Mouse (Mus musculus) neural tube, embryonic 15.5 days (tissue): Measurements from ENCODE around the gene Pde2a. TPM values are rescaled to one million over a fixed set of nuclear protein-coding genes. Genes with fewer than 3 reads are reported as not detected.

Experiments used
- ATAC-seq: fragments of 200-750 bp; cut with Nextera tagmentation; 2 replicates; pipeline ENCODE4 v1.8.0; 2017; ENCODE audit warnings: mild to moderate bottlenecking, moderate TSS enrichment, moderate library complexity; ENCODE audit not compliant: low FRiP score
- H3K27ac ChIP-seq: fragments of 300-500 bp; sonication (generic); replicated peaks from 2 replicates; pipeline ENCODE4 v1.5.1; 2015; ENCODE audit warnings: mild to moderate bottlenecking, inconsistent platforms
- H3K27me3 ChIP-seq: fragments of 300-500 bp; sonication (generic); replicated peaks from 2 replicates; pipeline ENCODE4 v1.6.1; 2015; ENCODE audit warnings: inconsistent platforms
- H3K36me3 ChIP-seq: fragments of 300-500 bp; sonication (generic); 2 replicates; pipeline ENCODE4 v1.6.1; 2015; ENCODE audit warnings: inconsistent platforms
- H3K4me1 ChIP-seq: fragments of 300-500 bp; sonication (generic); 2 replicates; pipeline ENCODE4 v1.6.1; 2015; ENCODE audit warnings: inconsistent platforms
- H3K4me2 ChIP-seq: fragments of 300-500 bp; sonication (generic); 2 replicates; pipeline ENCODE4 v1.6.1; 2015; ENCODE audit warnings: inconsistent platforms, mild to moderate bottlenecking, moderate library complexity
- H3K4me3 ChIP-seq: fragments of 300-500 bp; sonication (generic); replicated peaks from 2 replicates; pipeline ENCODE4 v1.5.1; 2015; ENCODE audit warnings: mild to moderate bottlenecking, inconsistent platforms
- H3K9ac ChIP-seq: fragments of 300-500 bp; sonication (generic); replicated peaks from 2 replicates; pipeline ENCODE4 v1.6.1; 2015; ENCODE audit warnings: mild to moderate bottlenecking, inconsistent platforms
- H3K9me3 ChIP-seq: fragments of 300-500 bp; sonication (generic); replicated peaks from 2 replicates; pipeline ENCODE4 v1.6.1; 2016; ENCODE audit warnings: inconsistent platforms
- WGBS: fragments of 180-500 bp; shearing (Covaris S2); methylation state at CpG from one replicate; pipeline ENCODE4 v1.1.7; 2015; ENCODE audit warnings: mixed read lengths; 5-methylcytosine and 5-hydroxymethylcytosine counted together
- polyA plus RNA-seq: library from polyadenylated mRNA; unstranded; fragments of >200 nt; fragmentation: Nextera tagmentation; extraction: Ambion mirVana; gene quantifications from 2 replicates; pipeline ENCODE4 v1.2.1, GENCODE M21; 2015

Gene Pde2a
- polyA plus RNA-seq, 1 experiment from 2014 or later: 27.9 TPM

DNA sequence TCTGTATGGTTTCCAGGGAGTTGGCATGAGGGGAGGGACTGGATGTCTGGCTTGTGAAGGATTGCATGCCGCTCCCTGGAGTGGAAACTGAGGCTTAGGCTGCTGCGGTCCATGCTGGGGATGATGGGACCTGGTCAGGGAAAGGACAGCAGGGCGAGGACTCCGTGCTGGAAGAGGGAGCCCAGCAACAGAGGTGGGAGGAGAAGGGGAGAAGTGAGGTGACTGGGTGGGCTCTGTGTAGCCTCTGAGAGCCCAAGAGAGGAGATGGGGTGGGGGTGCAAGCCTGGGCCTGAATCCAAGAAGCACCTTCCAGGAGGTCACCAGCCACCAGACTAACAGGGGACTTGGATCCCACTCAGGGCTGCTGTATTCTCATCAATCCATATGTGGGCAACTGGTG is 34.8 kb downstream of the Pde2a start:
- H3K36me3 ChIP-seq: no peaks in the 10 kb centered on the region
- peaks cover 25% of the 10 kb centered on the region for H3K27me3 ChIP-seq
- 82% methylated on average over 4 of the region's 4 CpGs for WGBS
- no peak overlapping the region for H3K4me3 ChIP-seq
- no peak overlapping the region for H3K9ac ChIP-seq
- peaks cover 46% of the 10 kb centered on the region for H3K4me1 ChIP-seq
- no peaks in the 10 kb centered on the region for H3K9me3 ChIP-seq
- ATAC-seq: no peak
- no peak overlapping the region for H3K27ac ChIP-seq
- no peak overlapping the region for H3K4me2 ChIP-seq

DNA sequence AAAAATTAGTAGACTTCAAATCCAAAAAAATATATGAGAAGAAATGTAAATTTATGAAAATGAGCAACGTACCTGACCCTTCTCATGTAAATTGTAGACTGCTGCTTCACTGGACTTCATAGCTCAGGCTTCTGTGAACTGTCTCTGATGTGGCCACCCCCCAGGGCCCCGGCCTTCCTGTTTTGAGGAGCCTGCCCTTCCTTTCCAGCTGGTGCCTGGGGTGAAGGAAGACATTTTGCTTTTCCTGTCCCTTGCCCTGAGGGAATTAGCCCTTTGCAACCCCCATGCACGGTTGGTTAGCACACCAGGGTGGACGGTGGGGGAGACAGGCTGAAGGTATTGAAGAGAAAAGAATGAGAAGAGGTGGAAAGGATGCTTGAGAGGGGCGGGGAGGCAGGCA is 35.3 kb downstream of the Pde2a start:
- no peaks in the 10 kb centered on the region for H3K9me3 ChIP-seq
- H3K27me3 ChIP-seq: peaks cover 20% of the 10 kb centered on the region
- no peak overlapping the region for H3K4me3 ChIP-seq
- 40% methylated on average over 5 of the region's 5 CpGs for WGBS
- H3K9ac ChIP-seq: no peak overlapping the region
- no peak for ATAC-seq
- H3K36me3 ChIP-seq: no peaks in the 10 kb centered on the region
- no peak overlapping the region for H3K27ac ChIP-seq
- no peak overlapping the region for H3K4me2 ChIP-seq
- peaks cover 41% of the 10 kb centered on the region for H3K4me1 ChIP-seq

DNA sequence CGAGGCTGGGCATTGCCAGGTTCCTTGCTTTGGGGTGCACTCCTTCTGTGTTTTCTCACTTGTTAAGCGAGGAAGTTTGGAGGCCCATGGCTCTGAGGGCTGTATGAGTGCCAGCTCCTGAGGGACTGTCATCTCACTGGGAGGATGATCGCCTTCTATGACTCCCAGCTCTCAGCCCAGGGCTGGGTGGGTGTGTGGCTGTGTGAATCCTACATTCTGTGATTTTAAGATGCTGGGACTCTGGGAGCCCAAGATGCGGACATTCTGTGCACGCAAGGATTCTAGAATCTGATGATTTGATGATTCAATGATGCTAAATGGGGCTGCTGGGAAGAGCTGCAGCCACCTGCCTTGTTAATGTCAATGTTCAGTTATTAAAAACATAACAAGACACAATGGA is 35.8 kb downstream of the Pde2a start:
- H3K9me3 ChIP-seq: no peaks in the 10 kb centered on the region
- no peak overlapping the region for H3K4me3 ChIP-seq
- WGBS: 68% methylated on average over 5 of the region's 5 CpGs
- peaks cover 15% of the 10 kb centered on the region for H3K27me3 ChIP-seq
- H3K4me2 ChIP-seq: no peak overlapping the region
- H3K36me3 ChIP-seq: no peaks in the 10 kb centered on the region
- H3K9ac ChIP-seq: no peak overlapping the region
- H3K27ac ChIP-seq: no peak overlapping the region
- no peak for ATAC-seq
- peaks cover 41% of the 10 kb centered on the region for H3K4me1 ChIP-seq

DNA sequence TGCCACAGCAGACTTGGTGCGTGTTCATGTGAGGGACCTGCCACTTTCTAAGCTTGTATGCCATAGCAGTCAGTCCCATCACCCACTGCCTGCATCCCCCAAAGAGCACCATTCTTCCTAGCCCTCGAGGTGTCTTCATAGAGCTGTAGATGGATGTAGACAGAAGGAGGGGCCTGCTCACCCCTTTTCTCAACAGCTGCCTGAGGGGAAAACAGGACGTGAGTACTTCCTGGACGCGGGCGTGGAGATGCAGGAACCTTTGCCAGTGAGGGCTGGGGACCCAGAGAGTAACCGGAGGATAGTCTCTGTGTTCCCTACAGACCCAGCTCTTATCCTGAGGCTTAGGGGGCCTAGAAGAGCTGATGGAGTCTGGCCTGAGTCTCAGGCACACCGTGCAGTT is 36.3 kb downstream of the Pde2a start:
- peaks cover 10% of the 10 kb centered on the region; the same call in 1 of the 2 replicates for H3K27me3 ChIP-seq
- WGBS: 66% methylated on average over 8 of the region's 8 CpGs
- H3K4me2 ChIP-seq: no peak overlapping the region
- H3K27ac ChIP-seq: no peak overlapping the region
- no peak for ATAC-seq
- no peak overlapping the region for H3K9ac ChIP-seq
- no peaks in the 10 kb centered on the region for H3K9me3 ChIP-seq
- H3K4me3 ChIP-seq: no peak overlapping the region
- H3K4me1 ChIP-seq: peaks cover 36% of the 10 kb centered on the region
- no peaks in the 10 kb centered on the region for H3K36me3 ChIP-seq

DNA sequence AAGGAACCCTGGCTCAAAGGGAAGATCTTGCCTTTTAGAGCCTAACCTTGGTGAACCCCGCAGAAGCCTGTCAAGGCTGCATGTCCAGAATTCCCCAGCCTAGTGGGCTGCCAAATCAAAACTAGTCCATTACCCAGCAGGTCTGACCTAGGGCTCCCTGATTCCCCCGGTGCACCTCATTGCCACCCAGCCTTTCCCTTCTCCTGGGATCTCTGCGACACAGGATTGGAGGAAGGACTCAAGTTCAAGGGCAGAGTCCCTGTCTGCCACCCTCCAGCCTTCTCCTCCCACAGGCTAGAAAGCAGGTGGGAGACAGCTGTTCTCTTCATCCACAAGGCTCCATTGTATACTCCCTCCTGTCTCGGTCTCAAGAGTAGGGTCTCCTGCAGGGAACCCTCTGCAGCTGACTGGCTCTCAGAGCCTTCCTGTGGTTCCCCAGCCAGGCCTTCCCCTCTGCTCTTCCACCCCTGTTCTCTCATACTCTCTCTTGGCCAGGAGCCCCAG is 36.8 kb downstream of the Pde2a start:
- no peaks in the 10 kb centered on the region for H3K9me3 ChIP-seq
- H3K36me3 ChIP-seq: no peaks in the 10 kb centered on the region
- no peak for ATAC-seq
- 75% methylated on average over 4 of the region's 4 CpGs for WGBS
- no peak overlapping the region for H3K4me2 ChIP-seq
- H3K9ac ChIP-seq: no peak overlapping the region
- no peak overlapping the region for H3K4me3 ChIP-seq
- H3K27me3 ChIP-seq: 0 out of 2 replicates have a peak, but pooled peaks cover 7% of the 10 kb centered on the region
- peaks cover 37% of the 10 kb centered on the region for H3K4me1 ChIP-seq
- H3K27ac ChIP-seq: no peak overlapping the region

DNA sequence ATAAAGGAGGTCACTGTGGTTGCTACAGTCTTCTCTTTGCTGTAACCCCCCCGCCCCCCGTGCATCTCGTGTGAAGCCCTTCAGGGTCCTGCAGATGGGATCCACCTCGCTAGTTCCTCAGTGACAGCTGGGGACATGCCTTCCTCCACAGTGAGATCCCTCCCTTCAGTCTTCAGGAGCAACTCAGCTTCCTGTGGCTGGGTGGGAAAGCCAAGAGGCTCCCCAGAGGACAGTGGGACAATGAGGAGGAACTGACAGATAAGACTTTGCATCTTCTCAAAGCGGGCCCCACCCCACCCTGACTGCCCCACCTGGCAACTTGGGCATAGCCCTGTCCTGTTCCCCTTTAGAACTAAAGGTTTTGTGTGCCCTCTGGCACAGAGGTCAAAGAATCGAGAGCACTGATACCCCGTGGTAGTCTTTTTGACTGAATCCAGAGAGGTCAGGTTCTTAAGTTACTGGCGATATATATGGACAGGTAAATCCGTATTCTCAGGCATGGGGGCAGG is 37.9 kb downstream of the Pde2a start:
- no peak overlapping the region for H3K4me3 ChIP-seq
- no peaks in the 10 kb centered on the region for H3K9me3 ChIP-seq
- 0 out of 2 replicates have a peak, but pooled peaks cover 3% of the 10 kb centered on the region for H3K27me3 ChIP-seq
- no peak overlapping the region for H3K27ac ChIP-seq
- H3K4me2 ChIP-seq: no peak overlapping the region
- no peaks in the 10 kb centered on the region for H3K36me3 ChIP-seq
- whole genome bisulfite sequencing: 82% methylated on average over 9 of the region's 9 CpGs
- H3K4me1 ChIP-seq: peaks cover 38% of the 10 kb centered on the region
- no peak for ATAC-seq
- no peak overlapping the region for H3K9ac ChIP-seq

DNA sequence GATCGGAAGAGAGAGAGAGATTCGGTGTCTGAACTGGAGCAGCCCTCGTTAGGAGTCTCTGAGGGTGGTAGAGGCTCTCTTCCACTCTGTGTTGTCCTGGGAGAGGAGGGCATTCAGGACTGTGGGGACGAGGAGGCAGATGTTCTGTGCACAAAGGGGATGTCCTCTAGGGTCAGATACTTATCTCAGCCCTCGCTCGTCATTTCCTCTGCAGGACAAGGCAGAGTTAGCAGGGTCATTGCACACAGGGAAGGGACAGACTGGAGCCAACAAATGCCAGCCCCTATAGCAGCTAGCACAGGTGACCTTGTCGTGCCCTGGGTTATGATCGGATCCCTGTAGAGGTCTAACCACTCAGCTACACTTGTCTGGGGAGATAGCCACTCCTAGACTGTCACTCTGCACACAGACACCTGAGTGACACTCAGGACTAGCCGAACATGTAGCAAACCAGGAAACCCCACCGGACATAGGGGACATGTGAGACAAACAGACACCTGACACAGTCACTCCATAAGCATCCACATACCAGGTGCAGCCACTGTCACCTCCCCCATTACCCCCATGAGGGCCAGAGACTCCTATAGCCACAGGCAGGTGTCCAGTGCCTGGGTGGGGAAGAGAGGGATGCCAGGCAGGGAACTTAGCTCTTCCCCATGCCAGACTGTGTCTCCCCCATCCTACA is 38.6 kb downstream of the Pde2a start:
- H3K4me1 ChIP-seq: peaks cover 44% of the 10 kb centered on the region
- ATAC-seq: 0 out of 2 replicates have a peak, but pooled peaks have one; percentile 2

DNA sequence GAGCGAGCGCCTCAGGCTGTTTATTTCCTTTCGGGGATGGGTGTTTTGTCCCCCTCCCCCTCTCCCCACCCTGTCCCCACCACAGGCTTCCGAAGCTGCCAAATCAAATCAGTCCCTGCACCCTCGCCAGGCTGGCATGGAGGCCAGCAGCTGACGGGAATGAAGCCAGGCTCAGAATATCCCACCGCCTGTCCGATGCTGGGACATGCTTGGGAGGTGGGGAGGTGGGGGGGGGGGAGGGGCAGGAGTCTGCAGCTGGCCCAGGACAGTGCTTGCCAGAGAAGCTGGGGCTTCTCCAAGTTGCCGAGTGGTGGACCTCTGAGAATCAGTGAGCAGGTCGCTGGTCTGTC is 39.1 kb downstream of the Pde2a start:
- Histone ChIP-seq H3K9me3 (no peaks in the 10 kb centered on the region), H3K4me2 (no peak overlapping the region), H3K9ac (no peak overlapping the region), H3K27ac (no peak overlapping the region), H3K4me1 (peaks cover 49% of the 10 kb centered on the region), H3K4me3 (no peak overlapping the region), H3K36me3 (no peaks in the 10 kb centered on the region), H3K27me3 (0 out of 2 replicates have a peak, but pooled peaks cover 3% of the 10 kb centered on the region)
- ATAC-seq: peak; percentile 19; the same call in 1 of the 2 replicates
- 35% methylated on average over 10 of the region's 10 CpGs for WGBS

More for the DNA sequence above, 38.6 kb downstream of the Pde2a start:
- Histone ChIP-seq H3K36me3 (no peaks in the 10 kb centered on the region), H3K9ac (no peak overlapping the region), H3K4me3 (no peak overlapping the region), H3K27ac (no peak overlapping the region), H3K9me3 (no peaks in the 10 kb centered on the region), H3K4me2 (no peak overlapping the region), H3K27me3 (0 out of 2 replicates have a peak, but pooled peaks cover 3% of the 10 kb centered on the region)
- 56% methylated on average over 10 of the region's 10 CpGs for WGBS

DNA sequence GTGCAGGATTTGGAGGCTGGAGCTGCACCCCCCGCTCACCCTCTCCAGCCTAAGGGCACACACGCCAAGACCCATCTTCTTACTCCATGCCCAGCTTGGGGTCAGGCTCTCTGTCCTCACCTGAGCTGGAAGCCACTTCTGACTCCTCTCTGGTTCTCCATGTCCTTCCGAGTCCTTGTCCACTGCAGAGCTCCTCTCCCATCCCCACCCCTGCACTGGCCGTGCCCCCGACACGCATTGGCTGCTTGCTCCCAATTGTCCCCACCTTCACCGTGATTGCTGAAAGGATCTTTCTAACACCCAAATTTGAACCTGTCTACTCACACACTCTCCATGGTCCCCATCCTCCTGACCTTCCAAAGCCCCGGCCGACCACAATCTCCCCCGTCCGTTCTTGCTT is 40.1 kb downstream of the Pde2a start:
- Histone ChIP-seq H3K9me3 (no peaks in the 10 kb centered on the region), H3K4me1 (peaks cover 51% of the 10 kb centered on the region), H3K9ac (no peak overlapping the region), H3K36me3 (no peaks in the 10 kb centered on the region), H3K4me3 (no peak overlapping the region), H3K27me3 (0 out of 2 replicates have a peak, but pooled peaks cover 3% of the 10 kb centered on the region), H3K27ac (no peak overlapping the region), H3K4me2 (no peak overlapping the region)
- 87% methylated on average over 11 of the region's 11 CpGs for WGBS
- no peak for ATAC-seq

DNA sequence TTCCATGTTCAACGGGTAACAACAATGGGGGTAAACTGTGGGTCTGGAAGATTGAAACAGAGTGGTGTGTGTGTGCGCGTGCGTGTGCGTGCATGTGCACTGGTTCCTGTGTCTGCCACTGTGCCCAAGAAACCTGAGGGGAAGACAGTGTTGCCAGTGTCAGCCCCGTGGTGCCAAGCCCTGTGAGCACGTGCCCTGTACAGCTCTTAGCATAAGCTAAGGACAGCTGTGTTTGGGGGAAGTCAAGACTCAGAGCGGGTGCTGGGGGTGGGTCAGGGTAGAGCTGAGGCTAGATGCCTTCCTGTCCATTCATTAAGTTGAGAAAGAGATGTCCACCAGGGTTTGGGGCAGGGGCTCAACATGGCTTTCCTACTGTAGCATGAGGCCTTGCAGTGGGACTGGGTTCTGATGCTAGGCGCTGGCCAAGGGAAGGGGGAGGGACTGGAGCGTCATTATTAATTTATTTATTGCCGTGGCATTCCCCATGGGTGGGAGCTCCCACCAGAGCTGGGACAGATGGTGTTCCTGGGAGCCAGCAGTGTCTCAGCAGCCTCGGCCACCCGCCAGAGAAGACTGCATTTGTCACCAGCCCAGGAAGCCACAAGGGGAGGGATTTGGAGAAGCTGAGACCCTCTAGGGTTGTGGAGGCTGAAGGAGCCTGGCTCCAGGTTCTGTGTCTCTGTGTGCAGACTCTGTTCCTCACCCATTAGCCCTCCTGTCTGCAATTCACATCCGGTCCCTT is 41.0 kb downstream of the Pde2a start:
- WGBS: 57% methylated on average over 14 of the region's 14 CpGs
- no peaks in the 10 kb centered on the region for H3K27me3 ChIP-seq
- no peaks in the 10 kb centered on the region for H3K36me3 ChIP-seq
- H3K9ac ChIP-seq: no peak overlapping the region
- H3K4me3 ChIP-seq: no peak overlapping the region
- H3K4me1 ChIP-seq: peaks cover 44% of the 10 kb centered on the region
- ATAC-seq: no peak
- no peaks in the 10 kb centered on the region for H3K9me3 ChIP-seq
- H3K27ac ChIP-seq: no peak overlapping the region
- H3K4me2 ChIP-seq: no peak overlapping the region

DNA sequence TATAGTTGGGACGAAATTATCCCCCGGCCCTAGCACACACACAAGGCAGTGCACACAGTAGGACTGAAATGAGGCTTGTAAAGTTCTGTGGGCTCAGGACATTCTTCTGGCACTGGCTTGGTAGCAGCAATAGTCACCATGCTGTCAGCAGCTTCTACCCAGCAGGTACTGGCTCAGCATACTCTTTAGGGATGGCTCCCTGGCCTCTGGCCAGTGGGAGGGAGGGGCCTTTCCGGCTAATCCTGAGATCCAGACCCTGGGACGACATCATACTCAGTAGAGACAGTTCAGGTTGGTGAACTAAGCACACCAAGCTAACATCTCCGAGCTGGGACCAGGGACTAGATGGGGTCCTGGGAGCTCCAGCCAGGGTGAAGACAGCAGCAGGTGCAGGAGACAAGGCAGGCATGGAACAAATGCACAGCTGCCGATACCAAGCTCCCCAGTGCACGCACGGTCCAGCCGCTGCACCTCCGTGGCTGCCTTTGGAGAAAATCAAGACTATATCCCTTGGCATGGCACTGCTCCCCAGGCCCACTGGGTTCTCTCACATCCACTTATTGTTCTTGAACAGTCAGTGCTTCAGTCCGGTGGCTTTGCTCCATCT is 42.3 kb downstream of the Pde2a start:
- 70% methylated on average over 11 of the region's 11 CpGs for WGBS
- H3K27me3 ChIP-seq: no peaks in the 10 kb centered on the region
- no peak for ATAC-seq
- H3K36me3 ChIP-seq: no peaks in the 10 kb centered on the region
- peaks cover 42% of the 10 kb centered on the region for H3K4me1 ChIP-seq
- H3K9ac ChIP-seq: no peak overlapping the region
- no peak overlapping the region for H3K4me2 ChIP-seq
- H3K9me3 ChIP-seq: no peaks in the 10 kb centered on the region
- H3K4me3 ChIP-seq: no peak overlapping the region
- H3K27ac ChIP-seq: no peak overlapping the region
